Mouse (Mus musculus) midbrain, embryonic 14.5 days (tissue): ENCODE measurements around the gene Cryzl1. TPM values are rescaled to one million over a fixed set of nuclear protein-coding genes. Genes with fewer than 3 reads are reported as not detected.

Source experiments
- ATAC-seq: fragments of 200-750 bp; cut with Nextera tagmentation; 2 replicates; pipeline ENCODE4 v1.8.0; 2017; ENCODE audit warnings: moderate number of reproducible peaks, moderate library complexity; ENCODE audit not compliant: low FRiP score, low TSS enrichment
- DNase-seq: peaks from one replicate; pipeline ENCODE4 v3.0.0-alpha.2; 2015
- H3K27ac ChIP-seq: fragments of 300-500 bp; sonication (generic); replicated peaks from 2 replicates; pipeline ENCODE4 v1.5.1; 2014; ENCODE audit warnings: mild to moderate bottlenecking, low read depth, low read length, moderate library complexity
- H3K27me3 ChIP-seq: fragments of 300-500 bp; sonication (generic); 2 replicates; pipeline ENCODE4 v1.6.1; 2014; ENCODE audit warnings: low read length, control low read depth, mixed read lengths; ENCODE audit not compliant: control insufficient read depth, insufficient read depth
- H3K36me3 ChIP-seq: fragments of 300-500 bp; sonication (generic); 2 replicates; pipeline ENCODE4 v1.6.1; 2014; ENCODE audit warnings: low read length, control low read depth; ENCODE audit not compliant: control insufficient read depth, insufficient read depth
- H3K4me1 ChIP-seq: fragments of 300-500 bp; sonication (generic); 2 replicates; pipeline ENCODE4 v1.6.1; 2014; ENCODE audit warnings: mild to moderate bottlenecking, antibody characterized with exemption, low read length, control low read depth; ENCODE audit not compliant: control insufficient read depth, insufficient read depth
- H3K4me2 ChIP-seq: fragments of 300-500 bp; sonication (generic); 2 replicates; pipeline ENCODE4 v1.6.1; 2014; ENCODE audit warnings: mild to moderate bottlenecking, low read length, moderate library complexity
- H3K4me3 ChIP-seq: fragments of 300-500 bp; sonication (generic); replicated peaks from 2 replicates; pipeline ENCODE4 v1.5.1; 2014; ENCODE audit warnings: low read depth, low read length
- H3K9ac ChIP-seq: fragments of 300-500 bp; sonication (generic); replicated peaks from 2 replicates; pipeline ENCODE4 v1.6.1; 2014; ENCODE audit warnings: mild to moderate bottlenecking, low read length, moderate library complexity
- H3K9me3 ChIP-seq: fragments of 300-500 bp; sonication (generic); 2 replicates; pipeline ENCODE4 v1.6.1; 2016; ENCODE audit warnings: low read length, control low read depth, mixed read lengths; ENCODE audit not compliant: control insufficient read depth
- WGBS: fragments of 180-500 bp; shearing (Covaris S2); extraction: QIAGEN DNeasy Blood & Tissue Kit; methylation state at CpG from one replicate; pipeline ENCODE4 v1.1.7; 2014; 5-methylcytosine and 5-hydroxymethylcytosine counted together
- polyA plus RNA-seq: library from polyadenylated mRNA; unstranded; fragments of >200 nt; fragmentation: Nextera tagmentation; extraction: Ambion mirVana; gene quantifications from 2 replicates; pipeline ENCODE4 v1.2.1, GENCODE M21; 2014

Cryzl1 gene
- polyA plus RNA-seq, 1 experiment from 2014 or later = 113 TPM

- Histone ChIP-seq H3K36me3 (peaks cover 58% of the 10 kb centered on the region), H3K9ac (no peak overlapping the region), H3K4me3 (no peak overlapping the region), H3K9me3 (no peaks in the 10 kb centered on the region), H3K4me1 (no peaks in the 10 kb centered on the region), H3K27ac (no peak overlapping the region), H3K27me3 (no peaks in the 10 kb centered on the region), H3K4me2 (no peak overlapping the region)
- WGBS = 89% methylated on average over 14 of the region's 14 CpGs
- DNase-seq = peak; percentile 48
- ATAC-seq = no peak
Measured at GRCm38 (mm10) chr16:91704603-91705340, 24.0 kb downstream of the Cryzl1 start.

GRCm38 (mm10) chr16:91702771-91703188 is 26.0 kb downstream of the Cryzl1 start:
- Histone ChIP-seq H3K9ac (no peak overlapping the region), H3K27ac (no peak overlapping the region)
- ATAC-seq = no peak

GRCm38 (mm10) chr16:91701908-91702307 is 26.9 kb downstream of the Cryzl1 start:
- H3K4me1 ChIP-seq = no peaks in the 10 kb centered on the region
- peaks cover 61% of the 10 kb centered on the region for H3K36me3 ChIP-seq
- no peak overlapping the region for H3K4me2 ChIP-seq
- no peaks in the 10 kb centered on the region for H3K27me3 ChIP-seq
- WGBS = 91% methylated on average over 13 of the region's 13 CpGs
- H3K9ac ChIP-seq = no peak overlapping the region
- H3K27ac ChIP-seq = no peak overlapping the region
- no peak overlapping the region for H3K4me3 ChIP-seq
- H3K9me3 ChIP-seq = no peaks in the 10 kb centered on the region
- ATAC-seq (no peak), DNase-seq (no peak)

More at GRCm38 (mm10) chr16:91702771-91703188, 26.0 kb downstream of the Cryzl1 start:
- Histone ChIP-seq H3K9me3 (no peaks in the 10 kb centered on the region), H3K4me2 (no peak overlapping the region), H3K36me3 (peaks cover 62% of the 10 kb centered on the region), H3K4me3 (no peak overlapping the region), H3K27me3 (no peaks in the 10 kb centered on the region), H3K4me1 (no peaks in the 10 kb centered on the region)
- 55% methylated on average over 3 of the region's 3 CpGs for WGBS
- no peak for DNase-seq

- H3K4me2 ChIP-seq = no peak overlapping the region
- H3K36me3 ChIP-seq = peaks cover 64% of the 10 kb centered on the region
- H3K4me3 ChIP-seq = no peak overlapping the region
- H3K27ac ChIP-seq = no peak overlapping the region
- no peaks in the 10 kb centered on the region for H3K27me3 ChIP-seq
- ATAC-seq (no peak), DNase-seq (no peak)
- WGBS = 90% methylated on average over 1 of the region's 1 CpGs
- no peak overlapping the region for H3K9ac ChIP-seq
- H3K9me3 ChIP-seq = no peaks in the 10 kb centered on the region
- no peaks in the 10 kb centered on the region for H3K4me1 ChIP-seq
Measured at GRCm38 (mm10) chr16:91698995-91699394, 29.8 kb downstream of the Cryzl1 start.

GRCm38 (mm10) chr16:91695108-91695755 is 33.5 kb downstream of the Cryzl1 start:
- Histone ChIP-seq H3K36me3 (peaks cover 50% of the 10 kb centered on the region), H3K4me1 (no peaks in the 10 kb centered on the region), H3K27me3 (no peaks in the 10 kb centered on the region), H3K27ac (no peak overlapping the region), H3K9me3 (no peaks in the 10 kb centered on the region), H3K9ac (no peak overlapping the region), H3K4me2 (no peak overlapping the region), H3K4me3 (no peak overlapping the region)
- ATAC-seq (no peak), DNase-seq (no peak)
- 85% methylated on average over 8 of the region's 8 CpGs for WGBS

- DNase-seq = peak; percentile 89
- ATAC-seq = peak; percentile 84
- 31% methylated on average over 14 of the region's 14 CpGs for WGBS
- H3K27ac ChIP-seq = no peak overlapping the region
- H3K27me3 ChIP-seq = no peaks in the 10 kb centered on the region
- peaks cover 48% of the 10 kb centered on the region for H3K36me3 ChIP-seq
- H3K4me2 ChIP-seq = no peak overlapping the region
- no peaks in the 10 kb centered on the region for H3K9me3 ChIP-seq
- no peak overlapping the region for H3K9ac ChIP-seq
- H3K4me3 ChIP-seq = no peak overlapping the region
- 0 out of 2 replicates have a peak, but pooled peaks cover 4% of the 10 kb centered on the region for H3K4me1 ChIP-seq
Measured at GRCm38 (mm10) chr16:91694455-91695084, 34.2 kb downstream of the Cryzl1 start.

GRCm38 (mm10) chr16:91689791-91690190 is 39.0 kb downstream of the Cryzl1 start:
- Histone ChIP-seq H3K9me3 (no peaks in the 10 kb centered on the region), H3K27ac (no peak overlapping the region), H3K4me2 (peak overlapping the region; percentile 80), H3K4me3 (0 out of 2 replicates have a peak overlapping the region, but pooled peaks have one; percentile 91), H3K9ac (0 out of 2 replicates have a peak overlapping the region, but pooled peaks have one; percentile 36), H3K4me1 (0 out of 2 replicates have a peak, but pooled peaks cover 12% of the 10 kb centered on the region), H3K27me3 (no peaks in the 10 kb centered on the region), H3K36me3 (peaks cover 28% of the 10 kb centered on the region)
- ATAC-seq (no peak), DNase-seq (no peak)
- WGBS = 41% methylated on average over 7 of the region's 7 CpGs

GRCm38 (mm10) chr16:91688619-91689334 is 40.0 kb downstream of the Cryzl1 start, which contains the start of gene Donson:
Gene Donson (minus strand): TSS chr16:91688770.
- H3K27me3 ChIP-seq = no peaks in the 10 kb centered on the region
- peaks cover 35% of the 10 kb centered on the region for H3K36me3 ChIP-seq
- H3K4me2 ChIP-seq = peak within 1 kb of the TSS; percentile 80
- DNase-seq (peak; percentile 98), ATAC-seq (peak; percentile 99)
- peak within 1 kb of the TSS; percentile 90 for H3K27ac ChIP-seq
- 0 out of 2 replicates have a peak, but pooled peaks cover 12% of the 10 kb centered on the region for H3K4me1 ChIP-seq
- no peaks in the 10 kb centered on the region for H3K9me3 ChIP-seq
- under 1% methylated on average over 70 of the region's 71 CpGs for WGBS
- peak within 1 kb of the TSS; percentile 91 for H3K4me3 ChIP-seq
- peak within 1 kb of the TSS; percentile 81 for H3K9ac ChIP-seq
